Comparison of ENCODE assay signal across 8 mouse cellular contexts in the genomic region with DNA sequence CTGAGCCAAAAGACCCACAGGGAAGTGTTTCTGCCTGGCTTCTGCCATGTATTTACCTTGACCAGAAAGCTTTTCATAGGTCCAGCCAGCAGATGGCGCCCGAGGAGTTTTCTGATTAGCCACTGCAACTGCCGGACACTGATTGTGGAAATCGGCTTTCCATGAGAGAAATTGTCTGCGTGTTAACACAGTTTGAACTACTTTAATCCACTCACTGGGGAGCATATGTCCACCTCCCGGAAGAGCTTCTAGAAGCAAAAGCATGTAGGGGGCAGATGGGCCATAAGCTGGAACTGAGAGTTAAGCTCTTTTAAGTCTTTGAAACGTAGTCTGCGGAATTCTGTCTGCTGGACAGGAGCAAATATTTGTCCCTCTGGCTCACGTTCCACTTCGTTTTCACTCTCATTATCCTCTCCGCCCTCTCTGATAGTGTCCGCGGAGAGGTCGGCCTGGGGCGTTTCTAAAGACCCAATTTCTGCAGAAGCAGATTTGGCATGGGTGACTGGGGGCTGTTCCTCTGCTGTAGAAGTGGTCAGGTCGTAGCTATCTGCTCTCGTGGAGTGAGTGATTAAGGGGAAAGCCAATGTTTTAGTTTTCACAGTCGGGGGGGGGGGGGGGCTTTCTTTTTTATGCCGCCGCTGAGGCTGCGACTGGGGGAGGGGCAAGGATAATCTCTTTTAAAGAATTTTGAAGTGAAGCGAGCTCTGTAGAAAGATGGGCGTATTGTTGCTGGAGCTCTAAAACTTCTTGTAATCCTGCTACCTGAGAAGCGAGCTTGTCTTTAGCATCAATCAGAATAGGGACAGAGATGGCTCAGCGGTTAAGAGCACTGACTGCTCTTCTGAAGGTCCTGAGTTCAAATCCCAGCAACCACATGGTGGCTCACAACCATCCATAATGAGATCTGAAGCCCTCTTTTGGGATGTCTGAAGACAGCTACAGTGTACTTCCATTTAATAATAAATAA. TPM values are rescaled to one million over a fixed set of nuclear protein-coding genes. Genes with fewer than 3 reads are reported as not detected.
DNase-seq lines count a peak whose midpoint lies in the region; ATAC-seq lines count a peak whose summit lies in the region.

No protein-coding gene starts in this region.

- WGBS in hindbrain, embryonic 14.5 days: 11% methylated on average over 25 of the region's 25 CpGs

- peak; percentile 9 for DNase-seq in T-cell, adult 2 months (ENCODE audit: low spot score)
- DNase-seq in cerebellum, postnatal 25 days: peak; percentile 90 to 93
- peak; percentile 89 to 93 for DNase-seq in frontal cortex, postnatal 36 days (ENCODE audit: low spot score in 2 of 2)
- peak; percentile 97 for DNase-seq in hindbrain, embryonic 14.5 days (ENCODE audit: low spot score)
- DNase-seq in layer of hippocampus, postnatal 36 days: peak; percentile 83 to 84
- DNase-seq in lung, postnatal 25 days (ENCODE audit: low spot score): peak; percentile 82
- peak; percentile 94 to 95 for DNase-seq in right cerebral cortex, adult 2 months (ENCODE audit: low spot score in 2 of 2)
- DNase-seq in urinary bladder, postnatal 25 days (ENCODE audit: low spot score): peak; percentile 84

- ATAC-seq in hindbrain, embryonic 14.5 days (ENCODE audit: low FRiP score): peak; percentile 91

- peak overlapping the region; percentile 28 for H3K4me3 ChIP-seq in hindbrain, embryonic 14.5 days (replicated peaks; ENCODE audit: low read length)

- no peaks in the 10 kb centered on the region for H3K36me3 ChIP-seq in hindbrain, embryonic 14.5 days (replicated peaks; ENCODE audit: control insufficient read depth, insufficient read depth)

- H3K4me1 ChIP-seq in hindbrain, embryonic 14.5 days (replicated peaks; ENCODE audit: control insufficient read depth, insufficient read depth, low read length): no peaks in the 10 kb centered on the region

- peak overlapping the region; percentile 29; the same call in 1 of the 2 replicates for H3K9ac ChIP-seq in hindbrain, embryonic 14.5 days

- H3K4me2 ChIP-seq in hindbrain, embryonic 14.5 days (replicated peaks): peak overlapping the region; percentile 58

- no peaks in the 10 kb centered on the region for H3K9me3 ChIP-seq in hindbrain, embryonic 14.5 days (ENCODE audit: control insufficient read depth, low read length)

- H3K27me3 ChIP-seq in hindbrain, embryonic 14.5 days (ENCODE audit: control insufficient read depth, insufficient read depth, low read length): no peaks in the 10 kb centered on the region

- H3K27ac ChIP-seq in hindbrain, embryonic 14.5 days: no peak overlapping the region

RNA-seq across cellular contexts. Expression of a gene that starts 41.2 kb away (rescaled TPM):
- 0.14 and 0.28 TPM in 2 replicates for polyA plus RNA-seq in hindbrain, embryonic 14.5 days (2014; fragmentation: Nextera tagmentation; extraction: Ambion mirVana)
- total RNA-seq in layer of hippocampus, postnatal 36 days (2021): under 1 TPM; 0.30 to 0.45 TPM

Comparison
In these comparisons a context has a peak if more than half of its experiments do, and no peak if none do; other contexts are left out.
1. DNase-seq: peak in every context shown above with its lines; median percentile 97 in hindbrain, embryonic 14.5 days; 94 in right cerebral cortex, adult 2 months; 92 in cerebellum, postnatal 25 days; 91 in frontal cortex, postnatal 36 days; 84 in urinary bladder, postnatal 25 days; 84 in layer of hippocampus, postnatal 36 days; 82 in lung, postnatal 25 days; 9 in T-cell, adult 2 months.